In genomic region chr11:97535660-97536059, GRCm38 (mm10) we compare ENCODE assay signal across 28 mouse cellular contexts. TPM values are rescaled to one million over a fixed set of nuclear protein-coding genes. Genes with fewer than 3 reads are reported as not detected.
A peak's percentile ranks its signal among the peaks of the same experiment; 100 is the strongest.
DNase-seq lines count a peak whose midpoint lies in the region; ATAC-seq and TF ChIP-seq lines count a peak whose summit lies in the region.
"Had no signal": no experiment of that assay in that cellular context is flagged by ENCODE, and none has a peak within 500 bp of the region (broad histone marks: within the 10 kb centered on the region; RNA-seq: fewer than 3 reads in every experiment).

No protein-coding gene starts in this region.

- no peaks in the 10 kb centered on the region for H3K9me3 ChIP-seq in hindbrain, embryonic 11.5 days (ENCODE audit: control insufficient read depth, low read length)
- no peaks in the 10 kb centered on the region for H3K9me3 ChIP-seq in hindbrain, embryonic 14.5 days (ENCODE audit: control insufficient read depth, low read length)
- H3K9me3 ChIP-seq: embryonic facial prominence, embryonic 10.5 days; embryonic facial prominence, embryonic 13.5 days; forebrain, embryonic 12.5 days; forebrain, embryonic 15.5 days; heart, embryonic 12.5 days; heart, embryonic 15.5 days; hindbrain, embryonic 10.5 days; hindbrain, embryonic 15.5 days had no signal

- no peaks in the 10 kb centered on the region for H3K36me3 ChIP-seq in hindbrain, embryonic 11.5 days (ENCODE audit: control insufficient read depth, insufficient read depth, low read length)
- H3K36me3 ChIP-seq in hindbrain, embryonic 14.5 days (replicated peaks; ENCODE audit: control insufficient read depth, insufficient read depth), result peaks cover 47% of the 10 kb centered on the region
- no peaks in the 10 kb centered on the region for H3K36me3 ChIP-seq in testis, adult 2 months (ENCODE audit: control insufficient read depth, insufficient read depth, low read length)
- H3K36me3 ChIP-seq: embryonic facial prominence, embryonic 10.5 days; embryonic facial prominence, embryonic 13.5 days; forebrain, embryonic 12.5 days; G1E; heart, embryonic 12.5 days; heart, embryonic 15.5 days had no signal

- peak overlapping the region; percentile 54 for H3K4me3 ChIP-seq in cerebellum, adult 2 months (replicated peaks; ENCODE audit: insufficient read depth, low read depth, low read length)
- no peak overlapping the region for H3K4me3 ChIP-seq in hindbrain, embryonic 11.5 days (ENCODE audit: low read depth, low read length)
- H3K4me3 ChIP-seq in hindbrain, embryonic 14.5 days (replicated peaks; ENCODE audit: low read length), result no peak overlapping the region
- no peak overlapping the region for H3K4me3 ChIP-seq in layer of hippocampus, adult 2 months
- peak overlapping the region; percentile 36 for H3K4me3 ChIP-seq in testis, adult 2 months (ENCODE audit: control insufficient read depth, low read depth, low read length)
- H3K4me3 ChIP-seq: erythroblast, embryonic 14.5 days had no signal

- H3K27ac ChIP-seq in cerebellum, adult 2 months (ENCODE audit: insufficient read depth, low read length), result peak overlapping the region; percentile 96
- H3K27ac ChIP-seq in hindbrain, embryonic 11.5 days (ENCODE audit: low read depth, low read length), result no peak overlapping the region
- no peak overlapping the region for H3K27ac ChIP-seq in hindbrain, embryonic 14.5 days
- H3K27ac ChIP-seq in layer of hippocampus, adult 2 months, result peak overlapping the region; percentile 70; the same call in 1 of the 2 replicates
- H3K27ac ChIP-seq in testis, adult 2 months (ENCODE audit: control insufficient read depth, insufficient read depth, low read depth, low read length), result no peak overlapping the region
- H3K27ac ChIP-seq: embryonic facial prominence, embryonic 10.5 days; embryonic facial prominence, embryonic 13.5 days; forebrain, embryonic 12.5 days; forebrain, embryonic 15.5 days; heart, embryonic 15.5 days; hindbrain, embryonic 10.5 days had no signal

- DNase-seq in cerebellum, adult 2 months, result peak; percentile 38 to 59
- no peak for DNase-seq in cerebellum, adult 18-20 months
- DNase-seq in hindbrain, embryonic 11.5 days (ENCODE audit: low spot score), result peak; percentile 18
- DNase-seq in hindbrain, embryonic 14.5 days (ENCODE audit: low spot score), result no peak
- no peak for DNase-seq in layer of hippocampus, adult 2 months (ENCODE audit: low spot score in 2 of 2)
- no peak for DNase-seq in layer of hippocampus, adult 18-20 months (ENCODE audit: low spot score in 2 of 2)
- DNase-seq in testis, postnatal 14 days (ENCODE audit: low spot score), result no peak
- DNase-seq: adrenal gland, postnatal 10 days; embryo, embryonic 11 days; gastrocnemius, postnatal 25 days; heart, adult 18-20 months; heart, postnatal 10 days; heart, postnatal 36 days; kidney, adult 11 months had no signal

- no peak overlapping the region for H3K4me2 ChIP-seq in hindbrain, embryonic 11.5 days (replicated peaks; ENCODE audit: low read depth, low read length)
- H3K4me2 ChIP-seq in hindbrain, embryonic 14.5 days (replicated peaks), result no peak overlapping the region

- no peak for TF ChIP-seq CTCF in cerebellum, adult 2 months (IDR thresholded peaks at IDR 0.05; ENCODE audit: borderline replicate concordance, insufficient read depth, low read depth, low read length)
- TF ChIP-seq CTCF in layer of hippocampus, adult 2 months (conservative IDR thresholded peaks at IDR 0.05), result no peak
- TF ChIP-seq CTCF in testis, adult 2 months (IDR thresholded peaks at IDR 0.05; ENCODE audit: control insufficient read depth, insufficient read depth, insufficient replicate concordance, low read depth, low read length), result no peak

- H3K9ac ChIP-seq in hindbrain, embryonic 11.5 days (ENCODE audit: low read depth, low read length), result no peak overlapping the region
- no peak overlapping the region for H3K9ac ChIP-seq in hindbrain, embryonic 14.5 days
- H3K9ac ChIP-seq: heart, embryonic 12.5 days; heart, embryonic 15.5 days had no signal

- ATAC-seq in hindbrain, embryonic 11.5 days (ENCODE audit: low FRiP score), result no peak
- ATAC-seq in hindbrain, embryonic 14.5 days (ENCODE audit: low FRiP score), result no peak
- ATAC-seq: forebrain, embryonic 15.5 days; inflammation-experienced regulatory T-cells, adult 6 months; Patski had no signal

- H3K27me3 ChIP-seq in cerebellum, adult 2 months (ENCODE audit: control insufficient read depth, insufficient read depth, low read length), result no peaks in the 10 kb centered on the region
- peaks cover 70% of the 10 kb centered on the region for H3K27me3 ChIP-seq in hindbrain, embryonic 11.5 days (ENCODE audit: control insufficient read depth, insufficient read depth, low read length)
- H3K27me3 ChIP-seq in hindbrain, embryonic 14.5 days (ENCODE audit: control insufficient read depth, insufficient read depth, low read length), result peaks cover 65% of the 10 kb centered on the region
- peaks cover 2% of the 10 kb centered on the region for H3K27me3 ChIP-seq in testis, adult 2 months (ENCODE audit: control insufficient read depth, insufficient read depth, low read length)

- WGBS in cerebellum, adult 2 months, result 14% methylated on average over 5 of the region's 5 CpGs
- WGBS in hindbrain, embryonic 11.5 days, result 43% methylated on average over 5 of the region's 5 CpGs
- WGBS in hindbrain, embryonic 14.5 days, result 56% methylated on average over 5 of the region's 5 CpGs

- H3K4me1 ChIP-seq in cerebellum, adult 2 months (ENCODE audit: control insufficient read depth, insufficient read depth, low read length), result peaks cover 49% of the 10 kb centered on the region
- H3K4me1 ChIP-seq in hindbrain, embryonic 11.5 days (replicated peaks; ENCODE audit: control insufficient read depth, insufficient read depth, low read length), result peaks cover 21% of the 10 kb centered on the region
- peaks cover 30% of the 10 kb centered on the region; the same call in 1 of the 2 replicates for H3K4me1 ChIP-seq in hindbrain, embryonic 14.5 days (replicated peaks; ENCODE audit: control insufficient read depth, insufficient read depth, low read length)
- H3K4me1 ChIP-seq in testis, adult 2 months (ENCODE audit: control insufficient read depth, insufficient read depth, low read length), result peaks cover 20% of the 10 kb centered on the region

- TF ChIP-seq POLR2A in cerebellum, adult 2 months (IDR thresholded peaks at IDR 0.05; ENCODE audit: borderline replicate concordance, insufficient read depth, low read length), result no peak
- no peak for TF ChIP-seq POLR2A in testis, adult 2 months (IDR thresholded peaks at IDR 0.05; ENCODE audit: control insufficient read depth, low read depth, low read length)

RNA-seq across cellular contexts. Expression of gene 4933428G20Rik, which starts 35.5 kb away (rescaled TPM):
- polyA plus RNA-seq in cerebellum, adult 2 months (2012; rRNA removed), result not detected in 2 replicates
- 0.20 TPM in 1 of 2 replicates, not detected in the other for polyA plus RNA-seq in hindbrain, embryonic 11.5 days (2014; fragmentation: Nextera tagmentation; extraction: Ambion mirVana)
- polyA plus RNA-seq in hindbrain, embryonic 14.5 days (2014; fragmentation: Nextera tagmentation; extraction: Ambion mirVana), result 0.41 TPM in 1 of 2 replicates, not detected in the other
- total RNA-seq in layer of hippocampus, adult 2 months (2021), result under 1 TPM in 1 of 2 experiments, not detected in 1; 0.25 TPM
- not detected for total RNA-seq in layer of hippocampus, adult 18-20 months (2021)
- 24.3 and 28.7 TPM in 2 replicates for polyA plus RNA-seq in testis, adult 2 months (2012; rRNA removed)
- total RNA-seq: G1E; gastrocnemius, adult 8-10 months; gastrocnemius, postnatal 25 days; heart, adult 18-20 months; heart, postnatal 10 days; heart, postnatal 36 days had no signal
- polyA plus RNA-seq: erythroblast, embryonic 14.5 days; G1E; inflammation-experienced regulatory T-cells, adult 6 months had no signal

RNA-seq across cellular contexts. Expression of gene Srcin1, which starts 40.3 kb away (rescaled TPM):
- 127 and 142 TPM in 2 replicates for polyA plus RNA-seq in cerebellum, adult 2 months (2012; rRNA removed)
- 1.9 and 2.2 TPM in 2 replicates for polyA plus RNA-seq in hindbrain, embryonic 11.5 days (2014; fragmentation: Nextera tagmentation; extraction: Ambion mirVana)
- 9.1 and 11.8 TPM in 2 replicates for polyA plus RNA-seq in hindbrain, embryonic 14.5 days (2014; fragmentation: Nextera tagmentation; extraction: Ambion mirVana)
- 100 to 1,000 TPM; 226 to 232 TPM for total RNA-seq in layer of hippocampus, adult 2 months (2021)
- total RNA-seq in layer of hippocampus, adult 18-20 months (2021), result 100 to 1,000 TPM; 218 to 221 TPM
- 35.5 and 47.1 TPM in 2 replicates for polyA plus RNA-seq in testis, adult 2 months (2012; rRNA removed)
- polyA plus RNA-seq: erythroblast, embryonic 14.5 days; heart, embryonic 12.5 days; inflammation-experienced regulatory T-cells, adult 6 months had no signal

Comparison
In these comparisons a context has a peak if more than half of its experiments do, and no peak if none do; other contexts are left out.
1. DNase-seq: peak in cerebellum, adult 2 months (2 of 2) and hindbrain, embryonic 11.5 days (single experiment); none in cerebellum, adult 18-20 months (0 of 2), hindbrain, embryonic 14.5 days (single experiment), layer of hippocampus, adult 2 months (0 of 2), layer of hippocampus, adult 18-20 months (0 of 2) and testis, postnatal 14 days (single experiment).
2. H3K27ac ChIP-seq: peak in cerebellum, adult 2 months (single experiment) and layer of hippocampus, adult 2 months (single experiment); none in hindbrain, embryonic 11.5 days (single experiment), hindbrain, embryonic 14.5 days (single experiment) and testis, adult 2 months (single experiment).
3. H3K4me3 ChIP-seq: peak in cerebellum, adult 2 months (single experiment) and testis, adult 2 months (single experiment); none in hindbrain, embryonic 11.5 days (single experiment), hindbrain, embryonic 14.5 days (single experiment) and layer of hippocampus, adult 2 months (single experiment).
4. RNA of gene 4933428G20Rik, which starts 35.5 kb away (polyA plus RNA-seq): 24.3 to 28.7 TPM in testis, adult 2 months; 0.41 TPM in hindbrain, embryonic 14.5 days, 0.20 TPM in hindbrain, embryonic 11.5 days and not detected in cerebellum, adult 2 months; every median in the first group is over 10 times any median in the second.